Mouse (Mus musculus) layer of hippocampus, postnatal 10 days (tissue): ENCODE measurements at regions not wholly inside any gene's neighbourhood (a gene's known extent, or its start where the extent isn't known, plus 50 kb on each side); places are given as distances from the start of the nearest gene placed in this dataset.

Source experiments
- DNase-seq, 2 experiments: peaks; one replicate each; pipeline ENCODE4 v3.0.0; 2021; ENCODE audit warnings: low spot score in 2 of 2

DNA sequence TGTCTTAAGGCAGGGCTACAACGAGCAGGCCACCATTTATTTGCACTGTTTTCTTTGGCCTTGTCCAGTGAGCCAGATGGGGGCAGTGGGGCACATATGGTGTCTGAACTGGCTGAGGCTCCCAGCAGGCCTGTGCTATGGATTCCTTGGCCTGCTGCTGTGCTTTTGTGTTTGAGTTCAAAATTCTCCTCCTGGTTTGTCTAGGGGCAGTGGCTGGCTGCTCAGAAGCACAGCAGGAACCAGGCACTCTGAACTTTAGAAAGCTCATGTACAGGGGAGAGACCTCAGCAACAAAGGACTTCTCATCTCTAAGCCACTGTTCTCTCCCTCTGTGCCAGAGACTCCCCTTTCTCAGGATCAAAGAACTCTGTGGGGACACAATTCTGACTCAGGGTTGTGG, 370.9 kb downstream of the Bckdhb start:
- no peak for DNase-seq

DNA sequence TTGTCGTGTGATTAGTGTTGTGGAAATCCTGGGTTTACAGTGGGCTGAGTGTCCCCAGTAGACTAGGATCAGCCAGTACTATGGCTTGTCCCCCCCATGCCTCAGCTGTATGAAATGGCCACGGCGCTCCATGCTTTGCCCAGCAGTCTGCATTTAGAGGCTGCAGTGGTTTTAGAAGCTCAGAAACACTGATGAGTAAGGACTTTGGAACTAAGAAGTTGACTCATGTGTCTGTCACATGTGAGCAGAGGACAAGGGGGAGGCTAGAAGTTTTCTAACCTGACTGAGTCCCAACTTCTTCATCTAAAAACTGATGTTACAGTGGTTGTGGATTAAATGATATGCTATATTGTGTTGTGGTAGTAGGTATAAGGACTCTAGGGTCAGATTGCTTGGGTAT, 371.5 kb downstream of the Bckdhb start:
- no peak for DNase-seq

DNA sequence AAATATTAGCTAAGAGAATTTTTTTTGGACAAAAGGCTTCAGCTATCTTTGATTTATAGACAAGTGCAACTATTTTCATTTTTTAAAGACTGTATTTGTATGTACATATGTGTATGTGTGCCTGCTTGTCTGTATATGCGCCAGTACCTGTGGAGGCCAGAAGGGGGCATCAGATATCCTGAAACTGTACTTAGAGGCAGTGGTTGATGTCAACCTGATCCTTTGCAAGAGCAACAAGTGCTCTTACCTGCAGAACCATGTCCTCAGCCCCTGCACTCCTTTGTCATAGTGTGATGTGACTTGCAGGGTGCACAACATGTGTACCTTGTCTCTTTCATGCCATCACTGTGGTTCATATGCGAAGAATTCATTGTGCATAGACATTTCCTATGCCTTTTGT, 379.5 kb downstream of the Bckdhb start:
- DNase-seq = no peak

DNA sequence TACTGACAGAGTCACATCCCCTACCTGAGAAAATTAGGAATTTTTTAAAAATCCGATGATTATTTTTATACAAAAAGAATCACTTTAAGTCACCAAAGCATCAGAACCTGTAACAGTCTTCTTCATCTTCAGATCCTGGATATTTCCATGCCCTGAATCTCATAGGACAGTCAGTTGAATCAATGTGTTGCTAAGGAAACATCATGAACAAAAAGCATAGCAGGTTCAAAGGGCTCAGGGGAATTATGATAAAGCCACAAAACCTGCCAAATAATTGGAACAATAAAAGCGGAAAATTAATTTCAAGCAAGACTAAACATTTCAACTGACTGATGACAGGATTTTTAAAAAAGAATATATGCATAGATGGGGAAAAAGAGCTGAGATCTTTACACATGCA, 393.9 kb downstream of the Bckdhb start:
- DNase-seq = no peak

DNA sequence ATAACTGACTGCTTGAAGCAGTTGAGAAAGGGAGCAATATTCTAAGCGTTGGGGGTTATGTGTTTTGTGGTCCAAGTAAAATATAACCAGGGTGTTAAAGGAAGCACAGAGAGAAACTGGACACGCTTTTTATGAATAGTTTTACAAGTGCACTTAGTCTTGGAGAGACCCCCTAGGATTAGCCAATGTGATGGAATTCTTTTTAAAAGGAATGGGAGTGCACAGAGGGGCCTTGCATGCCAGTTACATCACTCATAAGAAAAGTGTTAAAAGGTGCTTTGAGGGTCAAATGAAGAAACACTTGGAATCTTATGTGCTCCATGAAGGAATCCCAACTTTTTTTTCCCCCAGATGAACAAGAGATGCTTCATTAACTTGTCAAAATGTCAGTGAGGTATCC, 394.4 kb downstream of the Bckdhb start:
- DNase-seq = no peak

DNA sequence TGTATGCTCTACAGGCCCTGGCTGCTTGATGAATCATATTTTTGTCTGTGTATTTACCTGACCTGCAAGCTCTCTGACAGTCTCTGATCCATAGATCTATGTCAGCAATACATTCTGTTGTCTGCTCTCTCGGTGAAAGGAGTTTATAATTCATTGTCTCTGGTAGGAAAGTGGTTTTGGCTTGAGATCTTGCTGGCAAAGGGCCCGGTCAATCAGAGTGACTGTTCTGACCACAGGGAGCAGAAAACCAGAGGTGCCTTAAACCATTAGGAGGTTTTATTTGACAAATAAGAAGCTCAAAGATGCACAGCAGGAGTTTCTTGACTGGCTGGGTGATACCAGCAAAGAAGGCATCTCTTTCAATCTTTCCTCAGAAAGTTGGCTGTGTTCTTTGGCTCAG, 398.2 kb downstream of the Bckdhb start:
- no peak for DNase-seq

DNA sequence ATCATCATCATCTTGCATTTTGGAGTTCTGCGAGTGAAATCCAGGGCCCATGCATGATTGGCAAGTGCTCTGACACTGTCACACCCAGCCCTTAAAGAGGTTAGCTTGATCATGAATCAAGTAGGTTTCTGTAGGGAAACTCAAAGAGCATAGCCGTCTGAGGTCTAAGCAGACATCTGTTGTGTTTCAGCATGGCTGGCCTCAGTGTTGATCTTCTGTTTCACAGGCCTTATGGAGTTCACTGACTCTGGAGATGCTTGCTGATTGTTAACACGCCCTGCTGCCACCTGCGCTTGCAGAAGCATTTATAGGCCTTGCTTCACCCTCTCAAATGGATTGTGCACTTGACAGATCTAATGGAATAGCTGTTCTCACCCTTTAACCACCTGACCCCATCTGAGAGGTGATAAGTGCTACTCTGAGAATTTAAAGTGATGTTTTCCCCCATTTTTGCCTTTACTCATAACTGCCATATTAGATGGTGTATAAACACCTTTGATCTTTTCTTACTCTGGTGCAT, 406.2 kb downstream of the Bckdhb start:
- no peak for DNase-seq

DNA sequence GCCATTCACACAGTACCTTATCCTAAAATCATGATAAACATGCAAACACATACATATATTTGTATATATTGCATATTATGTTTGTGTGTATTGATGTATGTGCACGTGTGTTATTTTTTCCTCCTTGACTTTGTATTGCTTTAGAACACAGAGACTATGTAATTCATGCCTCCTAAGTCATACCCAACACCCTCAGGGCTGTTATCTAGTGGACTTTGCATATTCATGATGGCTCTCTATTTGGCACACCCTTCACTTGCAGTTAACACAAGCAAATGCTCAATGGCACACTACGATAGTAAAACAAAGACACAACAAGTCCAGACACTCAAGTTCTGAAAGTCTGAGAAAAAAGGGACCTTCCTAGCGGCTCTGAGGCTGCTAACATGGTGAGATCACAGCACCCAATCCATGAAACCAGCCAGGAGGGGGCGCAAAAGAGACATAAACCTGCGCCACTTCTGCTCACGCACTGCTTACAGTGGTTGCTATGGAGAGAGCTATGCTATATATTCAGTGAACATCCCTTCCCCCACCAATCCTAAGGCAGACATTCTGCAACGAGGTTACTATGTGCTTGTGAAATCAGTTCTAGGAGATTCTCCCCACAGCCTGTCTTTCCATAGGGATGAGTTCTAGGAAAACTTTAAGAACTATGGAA, 418.6 kb downstream of the Bckdhb start:
- DNase-seq = peak; percentile 73 to 78

DNA sequence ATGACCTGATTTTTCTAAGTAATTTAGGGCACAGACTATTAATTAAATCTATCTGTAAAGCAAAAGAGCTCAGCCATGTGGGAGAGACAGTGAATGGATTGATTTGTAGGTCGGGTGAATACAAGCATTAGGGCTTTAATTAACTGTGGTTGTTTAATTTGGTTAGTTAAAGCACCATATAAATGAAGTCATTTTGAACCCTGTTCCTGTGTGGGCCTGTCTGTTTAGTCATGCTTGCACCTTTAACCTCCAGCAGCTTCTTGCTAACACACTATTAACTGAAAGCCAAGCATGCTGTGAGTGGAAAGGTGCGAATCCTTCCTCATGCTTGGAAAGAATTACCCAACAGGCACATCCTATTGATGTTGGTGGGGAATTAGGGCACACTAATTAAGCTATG, 425.3 kb downstream of the Bckdhb start:
- no peak for DNase-seq

DNA sequence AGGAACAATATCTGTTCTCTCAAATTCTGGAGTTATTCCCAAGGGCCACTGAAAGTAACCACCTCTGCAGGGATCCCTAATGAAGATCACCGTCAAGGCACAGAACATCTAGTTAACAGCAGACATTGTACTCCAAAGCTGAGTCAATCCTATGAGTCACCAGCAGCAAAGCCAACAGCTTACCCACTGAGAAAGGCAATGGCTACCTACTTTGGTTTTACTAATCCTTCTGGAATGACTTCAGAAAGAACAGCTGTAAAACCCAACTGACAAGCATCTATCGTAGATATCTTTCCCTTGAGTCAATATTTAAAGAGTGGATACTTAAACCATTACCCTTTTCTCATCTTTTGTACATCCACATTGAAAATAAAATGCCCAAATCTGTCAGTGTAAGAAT, 429.5 kb downstream of the Bckdhb start:
- no peak for DNase-seq

DNA sequence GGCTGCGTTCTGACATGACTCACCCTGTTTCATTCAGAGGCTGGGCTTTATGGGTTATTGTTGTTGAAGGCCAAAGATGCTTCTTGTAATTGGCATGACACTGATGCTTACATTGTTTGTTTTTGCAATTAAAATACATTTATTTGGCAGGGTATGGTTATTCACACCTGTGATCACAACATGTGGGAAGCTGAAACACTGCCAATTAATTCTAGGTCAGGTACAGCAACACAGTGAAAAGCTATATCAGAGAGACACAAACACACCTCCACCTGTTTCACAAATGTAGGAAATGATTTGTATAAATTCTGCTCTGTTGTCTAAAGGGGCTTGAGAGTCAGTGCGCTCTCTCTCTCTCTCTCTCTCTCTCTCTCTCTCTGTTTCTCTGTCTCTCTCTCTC, 431.2 kb downstream of the Bckdhb start:
- no peak for DNase-seq

DNA sequence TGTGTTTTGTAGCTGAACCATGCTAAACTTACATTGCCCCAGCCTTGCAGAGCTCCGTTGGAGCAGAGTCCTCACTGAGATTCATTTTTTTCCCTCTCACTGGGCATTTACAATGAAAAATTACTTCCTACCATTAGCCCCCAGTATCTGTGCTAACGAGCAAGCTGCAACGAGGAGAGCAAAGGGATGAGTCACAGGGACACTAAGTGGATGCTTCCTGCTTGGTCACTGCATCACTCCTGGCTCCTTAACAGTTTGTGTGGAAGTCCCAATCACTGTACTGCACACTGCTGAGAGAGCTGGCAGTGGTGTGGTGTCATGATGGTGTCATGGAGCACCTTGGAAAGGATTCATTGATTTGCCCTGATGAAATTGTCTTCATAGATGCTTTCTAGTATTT, 434.9 kb downstream of the Bckdhb start:
- no peak for DNase-seq

DNA sequence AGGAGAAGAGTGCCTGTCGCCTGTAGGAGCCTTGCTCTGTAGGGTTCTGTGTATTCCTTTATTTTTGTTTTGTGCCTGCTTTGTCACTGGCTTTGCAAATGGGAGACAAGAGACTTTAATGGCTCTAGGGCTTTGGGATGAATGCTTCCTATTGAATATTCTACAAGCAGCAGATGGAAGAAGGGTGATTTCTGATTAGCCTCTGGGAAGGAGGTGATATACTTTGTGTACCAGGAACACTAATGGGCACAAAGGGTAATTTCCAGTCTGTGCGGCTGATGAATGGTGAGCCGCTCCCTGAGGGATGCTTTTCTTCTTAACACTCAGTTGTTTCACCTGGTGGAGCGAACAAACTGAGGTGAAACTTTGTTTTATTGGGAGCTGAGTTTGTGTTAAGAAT, 435.5 kb downstream of the Bckdhb start:
- no peak for DNase-seq

DNA sequence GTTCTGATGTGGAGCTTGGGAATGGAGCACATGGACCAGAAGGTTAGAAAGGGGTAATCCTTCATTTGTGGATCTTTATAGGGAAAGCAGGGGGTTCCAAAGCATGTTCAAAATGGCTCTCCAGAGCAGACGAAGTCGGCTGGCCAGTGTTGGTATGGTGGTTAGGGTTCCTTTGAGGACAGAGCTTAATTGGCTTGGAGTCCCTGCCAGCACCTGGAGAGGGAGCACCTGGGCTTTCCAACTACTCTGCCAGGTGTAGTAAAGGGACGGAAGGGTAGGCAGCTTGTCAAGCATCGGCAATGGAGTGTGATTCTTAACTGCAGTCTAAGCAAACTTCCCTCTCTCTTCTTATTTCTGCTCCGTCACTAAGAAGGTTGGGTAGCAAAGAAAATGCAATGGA, 438.5 kb downstream of the Bckdhb start:
- no peak for DNase-seq

DNA sequence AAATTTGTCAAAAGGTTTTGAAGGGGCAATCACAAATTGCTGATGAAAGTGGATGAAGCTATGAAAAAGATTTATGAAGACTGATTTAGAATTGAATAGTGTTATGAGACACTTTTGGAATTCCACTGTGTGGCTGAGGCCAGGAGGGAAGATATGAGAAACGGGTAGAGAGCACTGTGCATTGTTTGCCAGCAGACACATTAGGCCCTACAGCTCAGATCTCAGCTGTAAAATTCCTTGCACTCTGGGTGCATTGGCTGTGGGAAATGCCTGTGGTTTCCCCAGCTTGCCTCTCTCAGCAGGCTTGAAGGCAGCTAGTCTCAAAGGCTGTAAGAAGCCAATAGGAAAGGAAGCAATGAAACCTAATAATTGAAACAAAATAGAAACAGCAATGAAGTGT, 444.3 kb downstream of the Bckdhb start:
- DNase-seq = no peak

DNA sequence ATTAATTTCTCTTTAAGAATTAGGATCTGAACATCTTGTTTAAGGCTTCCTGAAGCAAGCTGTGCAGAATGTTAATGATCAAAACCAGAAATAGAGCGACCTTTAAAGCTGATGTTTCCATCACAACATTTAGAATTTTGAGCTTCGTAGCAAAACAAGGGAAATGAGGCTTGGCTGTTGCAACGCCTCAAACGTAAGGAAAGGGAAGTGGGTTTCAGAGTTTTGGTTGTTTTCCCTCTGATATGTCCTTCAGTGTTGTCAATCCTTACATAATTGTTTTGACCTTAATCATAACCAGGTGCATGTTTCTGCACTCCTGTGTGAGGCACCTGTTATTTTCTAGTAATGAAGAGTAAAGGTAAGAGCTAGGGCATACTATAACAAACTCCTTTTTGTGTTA, 445.3 kb downstream of the Bckdhb start:
- DNase-seq = no peak

DNA sequence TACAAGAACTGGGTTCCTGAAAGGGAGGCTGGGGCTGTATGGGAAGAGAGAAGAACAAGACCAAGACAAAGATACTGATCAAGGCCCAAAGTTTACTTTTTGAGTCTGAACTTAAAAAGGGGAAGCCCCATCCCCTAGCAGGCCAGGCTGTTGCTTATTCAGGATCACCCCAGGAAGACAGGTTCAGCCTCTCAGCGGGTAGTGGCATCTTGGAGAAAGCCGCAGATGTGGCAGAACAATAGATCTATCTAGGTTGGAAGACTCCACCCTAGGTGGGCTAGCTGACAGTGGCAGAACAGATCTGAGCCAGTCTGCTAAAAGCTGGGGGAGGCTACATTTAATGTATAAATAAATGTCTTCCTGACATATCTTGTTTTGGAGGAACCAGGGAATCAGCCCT, 450.8 kb downstream of the Bckdhb start:
- DNase-seq = no peak

DNA sequence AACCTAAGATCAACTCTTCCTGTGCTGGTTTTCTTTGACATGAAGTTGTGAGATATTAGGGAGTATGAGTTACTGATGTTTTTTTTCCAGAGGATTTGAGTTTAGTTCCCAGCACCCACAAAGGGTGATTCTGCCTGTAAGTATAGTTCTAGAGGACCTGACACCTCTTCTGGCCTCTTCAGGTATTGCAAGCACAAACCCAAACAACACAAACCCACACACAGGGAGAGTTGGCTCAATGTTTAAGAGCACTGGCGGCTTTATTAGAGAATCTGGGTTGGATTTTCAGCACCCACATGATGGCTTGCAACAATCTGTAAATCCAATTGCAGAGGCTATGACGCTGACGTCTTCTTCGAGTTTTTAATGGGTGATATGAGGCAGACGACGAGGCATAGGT, 451.7 kb downstream of the Bckdhb start:
- no peak for DNase-seq

DNA sequence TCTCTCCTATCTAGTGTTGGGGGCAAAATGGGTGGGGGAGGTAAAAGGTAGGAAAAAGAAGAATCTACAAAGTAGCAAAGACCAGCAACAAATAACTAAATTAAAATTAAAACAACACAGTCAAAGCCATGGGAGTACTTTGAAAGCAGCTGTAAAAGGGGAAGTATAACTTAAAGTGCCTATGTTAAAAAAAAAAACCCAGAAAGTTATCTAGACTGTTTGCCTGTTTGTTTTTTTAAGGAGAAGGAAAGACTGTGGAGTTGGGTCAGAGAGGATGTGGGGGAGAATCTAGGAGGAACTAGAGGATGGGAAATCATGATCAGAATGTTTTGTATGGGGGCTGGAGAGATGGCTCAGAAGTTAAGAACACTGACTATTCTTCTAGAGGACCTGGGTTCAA, 457.0 kb downstream of the Bckdhb start:
- no peak for DNase-seq

DNA sequence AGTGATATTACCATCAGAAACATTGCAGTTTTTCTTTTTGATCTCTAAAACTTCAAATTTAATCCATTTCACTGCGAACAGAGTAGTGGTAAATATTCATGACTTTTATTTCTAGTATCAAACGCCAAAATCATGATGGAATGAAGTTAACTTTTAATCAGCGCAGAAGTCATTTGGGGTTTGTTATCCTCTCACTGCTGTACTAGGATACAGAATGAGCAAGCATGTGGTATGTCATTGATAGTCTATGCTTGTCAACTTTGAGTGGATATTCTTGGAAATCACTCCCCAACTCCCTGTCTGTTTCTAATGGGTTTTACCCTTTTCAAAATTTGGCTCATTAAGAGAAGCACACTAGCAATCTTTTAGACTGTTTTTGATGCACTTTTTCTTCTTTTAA, 464.9 kb downstream of the Bckdhb start:
- DNase-seq = no peak

DNA sequence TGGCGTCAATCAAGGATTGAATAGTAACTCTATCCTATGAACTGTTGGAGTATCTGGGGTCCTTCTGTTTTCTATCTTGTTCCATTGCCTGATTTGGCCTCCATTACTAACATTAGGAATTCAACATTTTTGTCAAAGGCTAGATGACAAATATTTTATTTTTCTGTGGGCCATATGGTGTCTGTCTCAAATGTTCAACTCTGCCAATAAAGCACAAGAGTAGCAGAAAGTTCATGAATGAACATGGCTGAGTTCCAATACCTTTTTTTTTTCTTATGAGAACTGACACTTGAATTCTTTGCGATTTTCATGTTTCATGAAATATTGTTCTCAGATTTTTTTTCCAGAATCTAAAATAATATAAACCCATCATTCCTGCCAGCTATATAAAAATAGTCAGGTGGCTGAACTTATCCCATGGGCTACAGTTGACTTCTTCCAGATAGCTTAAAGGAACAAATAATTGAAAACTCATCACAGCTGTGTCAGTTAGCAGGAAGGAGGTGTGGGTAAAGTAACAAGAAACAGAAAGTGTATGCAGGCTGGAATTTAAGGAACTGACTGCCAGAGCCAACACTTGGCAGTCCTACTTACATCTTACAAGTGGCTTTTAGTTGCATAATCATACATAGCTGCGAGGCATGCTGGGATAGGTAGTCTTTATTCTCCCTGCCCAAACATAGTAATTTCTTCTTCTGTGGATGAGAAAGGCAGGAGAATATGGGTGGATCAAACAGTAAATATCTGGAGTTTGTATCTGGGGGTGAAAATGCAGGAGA, 469.8 kb downstream of the Bckdhb start:
- DNase-seq = no peak

DNA sequence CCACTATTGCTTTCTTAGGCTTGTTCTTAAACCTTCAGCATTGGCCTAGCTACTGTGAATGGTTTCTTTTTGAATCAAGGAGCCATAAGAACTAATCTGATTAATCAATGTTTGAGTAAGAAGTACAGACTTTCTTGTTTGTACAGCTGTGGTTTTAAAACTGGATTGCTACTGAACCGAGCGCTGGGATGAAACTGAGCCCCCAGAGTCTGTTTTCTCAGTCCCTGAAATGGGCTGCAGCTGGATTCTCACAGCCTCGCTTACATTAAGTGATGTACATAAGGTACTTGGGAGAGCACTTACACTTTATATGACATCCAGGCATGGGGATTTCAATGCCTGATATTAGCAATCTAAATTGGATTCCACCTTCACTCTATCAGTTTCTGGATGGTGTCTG, 474.5 kb downstream of the Bckdhb start:
- DNase-seq = no peak
